Mouse (Mus musculus) liver, adult 2 months (tissue): Measurements from ENCODE around the gene Phc2. TPM values are rescaled to one million over a fixed set of nuclear protein-coding genes. Genes with fewer than 3 reads are reported as not detected.

ENCODE experiments used
- DNase-seq: peaks from one replicate; pipeline ENCODE4 v3.0.0-alpha.2; 2011; ENCODE audit warnings: low read depth, low spot score; ENCODE audit errors: extremely low read depth
- H3K27ac ChIP-seq: fragments of 200-500 bp; replicated peaks from 2 replicates; pipeline ENCODE4 v1.5.1; 2012; ENCODE audit warnings: low read depth, mild to moderate bottlenecking, control low read depth, inconsistent platforms, low read length; ENCODE audit not compliant: insufficient read depth
- H3K27me3 ChIP-seq: fragments of 200-500 bp; 2 replicates; pipeline ENCODE4 v1.6.1; 2012; ENCODE audit warnings: mild to moderate bottlenecking, moderate library complexity, low read length, inconsistent platforms; ENCODE audit not compliant: control insufficient read depth, insufficient read depth
- H3K36me3 ChIP-seq: fragments of 200-500 bp; 2 replicates; pipeline ENCODE4 v1.6.1; 2012; ENCODE audit warnings: low read length, inconsistent platforms; ENCODE audit not compliant: control insufficient read depth, insufficient read depth
- H3K4me1 ChIP-seq: fragments of 200-500 bp; 2 replicates; pipeline ENCODE4 v1.6.1; 2011; ENCODE audit warnings: low read length; ENCODE audit not compliant: control insufficient read depth, insufficient read depth
- H3K4me3 ChIP-seq: fragments of 200-500 bp; 2 replicates; pipeline ENCODE4 v1.5.1; 2011; ENCODE audit warnings: low read depth, mild to moderate bottlenecking, control low read depth, low read length, moderate library complexity; ENCODE audit not compliant: insufficient read depth
- H3K79me2 ChIP-seq: fragments of 200-500 bp; 2 replicates; pipeline ENCODE4 v1.6.1; 2012; ENCODE audit warnings: inconsistent platforms, mild to moderate bottlenecking, low read length, moderate library complexity; ENCODE audit not compliant: control insufficient read depth, insufficient read depth
- H3K9ac ChIP-seq: fragments of 200-500 bp; 2 replicates; pipeline ENCODE4 v1.6.1; 2012; ENCODE audit warnings: low read depth, mild to moderate bottlenecking, control low read depth, inconsistent platforms, low read length
- CTCF ChIP-seq: fragments of 200-500 bp; IDR thresholded peaks from 2 replicates; pipeline ENCODE4 v1.5.1; 2011; ENCODE audit warnings: low read depth, low read length, control low read depth
- POLR2A ChIP-seq: fragments of 200-500 bp; IDR thresholded peaks from 2 replicates; pipeline ENCODE4 v1.6.1; 2011; ENCODE audit warnings: low read length, control low read depth; ENCODE audit not compliant: insufficient read depth; ENCODE audit errors: extremely low read depth
- WGBS: fragments of 180-500 bp; shearing (Covaris S2); methylation state at CpG from one replicate; pipeline ENCODE4 v1.1.7; 2018; 5-methylcytosine and 5-hydroxymethylcytosine counted together
- polyA plus RNA-seq: library from polyadenylated mRNA; depleted of rRNA; stranded (reverse); fragments of >200 nt; gene quantifications from 2 replicates; pipeline ENCODE4 v1.2.3, GENCODE M21; 2012
- total RNA-seq: library from RNA; depleted of rRNA; stranded (reverse); fragments of >200 nt; gene quantifications from 2 replicates; pipeline ENCODE4 v1.2.3, GENCODE M21; 2014

The Phc2 gene
- total and polyA plus RNA-seq, 2 experiments: 7.7 to 28.7 TPM

DNA sequence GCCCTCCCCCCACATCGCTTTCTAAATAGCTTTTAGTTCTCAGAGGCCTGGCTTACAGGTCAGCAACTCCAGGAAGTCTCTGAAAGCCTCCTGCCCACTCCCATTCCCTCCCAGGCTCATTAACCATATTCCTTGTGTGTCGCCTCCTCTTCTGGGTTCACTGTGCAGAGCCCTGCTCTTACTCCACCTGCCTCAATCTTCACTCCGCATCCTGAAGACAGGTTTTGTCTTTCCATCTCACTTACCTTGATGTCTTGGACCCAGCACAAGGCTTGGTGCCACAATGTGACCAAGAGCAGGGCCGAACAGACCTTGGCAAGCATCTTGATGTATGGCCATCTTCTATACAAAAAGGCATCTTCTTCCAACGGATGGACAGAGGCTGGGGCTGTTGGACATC is 104.7 kb downstream of the Phc2 start:
- Histone ChIP-seq H3K4me3 (no peak overlapping the region), H3K36me3 (no peaks in the 10 kb centered on the region), H3K27ac (no peak overlapping the region), H3K4me1 (no peaks in the 10 kb centered on the region), H3K27me3 (no peaks in the 10 kb centered on the region), H3K9ac (no peak overlapping the region), H3K79me2 (no peaks in the 10 kb centered on the region)
- TF ChIP-seq POLR2A: no peak
- TF ChIP-seq CTCF: no peak
- no peak for DNase-seq
- 89% methylated on average over 5 of the region's 5 CpGs for WGBS

DNA sequence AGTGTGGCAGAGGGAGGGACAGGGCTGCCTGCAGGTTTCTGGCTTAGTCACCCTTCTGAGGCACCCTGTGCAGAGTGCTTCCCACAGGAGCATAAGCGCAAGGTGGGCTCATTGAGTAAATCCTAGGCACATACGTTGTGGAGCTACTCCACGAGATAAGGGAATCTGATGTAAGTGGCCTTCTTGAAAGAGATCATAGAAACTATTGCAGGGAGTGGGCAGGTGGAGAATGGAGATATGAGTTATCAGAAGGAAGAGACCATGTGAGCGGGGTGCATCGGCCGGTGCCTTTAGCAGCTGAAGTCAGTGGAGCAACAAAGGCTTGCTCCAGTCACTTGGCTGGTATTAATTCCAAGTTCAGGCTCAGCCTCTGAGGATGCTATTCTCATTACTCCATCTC is 105.5 kb downstream of the Phc2 start:
- WGBS: 87% methylated on average over 6 of the region's 6 CpGs
- H3K27me3 ChIP-seq: no peaks in the 10 kb centered on the region

DNA sequence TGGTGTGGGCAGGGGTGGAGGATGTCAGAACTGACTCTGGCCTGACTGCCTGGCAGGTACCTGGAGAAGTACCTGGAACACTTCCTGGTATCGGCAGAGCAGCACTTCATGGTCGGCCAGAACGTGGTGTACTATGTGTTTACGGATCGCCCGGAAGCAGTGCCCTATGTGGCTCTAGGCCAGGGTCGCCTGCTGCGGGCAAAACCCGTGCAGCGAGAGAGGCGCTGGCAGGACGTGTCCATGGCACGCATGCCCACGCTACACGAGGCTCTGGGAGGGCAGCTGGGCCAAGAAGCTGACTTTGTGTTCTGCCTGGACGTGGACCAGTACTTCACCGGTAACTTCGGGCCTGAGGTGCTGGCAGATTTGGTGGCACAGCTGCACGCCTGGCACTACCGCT is 112.4 kb downstream of the Phc2 start:
- TF ChIP-seq POLR2A (no peak), CTCF (no peak)
- H3K4me3 ChIP-seq: no peak overlapping the region
- H3K9ac ChIP-seq: no peak overlapping the region
- WGBS: 89% methylated on average over 20 of the region's 20 CpGs
- H3K4me1 ChIP-seq: no peaks in the 10 kb centered on the region
- no peaks in the 10 kb centered on the region for H3K27me3 ChIP-seq
- H3K27ac ChIP-seq: no peak overlapping the region
- H3K36me3 ChIP-seq: no peaks in the 10 kb centered on the region
- DNase-seq: no peak
- H3K79me2 ChIP-seq: no peaks in the 10 kb centered on the region

More for the DNA sequence above, 105.5 kb downstream of the Phc2 start:
- DNase-seq: no peak
- TF ChIP-seq POLR2A (no peak), CTCF (no peak)
- Histone ChIP-seq H3K79me2 (no peaks in the 10 kb centered on the region), H3K9ac (no peak overlapping the region), H3K4me1 (no peaks in the 10 kb centered on the region), H3K36me3 (no peaks in the 10 kb centered on the region), H3K27ac (no peak overlapping the region), H3K4me3 (no peak overlapping the region)

DNA sequence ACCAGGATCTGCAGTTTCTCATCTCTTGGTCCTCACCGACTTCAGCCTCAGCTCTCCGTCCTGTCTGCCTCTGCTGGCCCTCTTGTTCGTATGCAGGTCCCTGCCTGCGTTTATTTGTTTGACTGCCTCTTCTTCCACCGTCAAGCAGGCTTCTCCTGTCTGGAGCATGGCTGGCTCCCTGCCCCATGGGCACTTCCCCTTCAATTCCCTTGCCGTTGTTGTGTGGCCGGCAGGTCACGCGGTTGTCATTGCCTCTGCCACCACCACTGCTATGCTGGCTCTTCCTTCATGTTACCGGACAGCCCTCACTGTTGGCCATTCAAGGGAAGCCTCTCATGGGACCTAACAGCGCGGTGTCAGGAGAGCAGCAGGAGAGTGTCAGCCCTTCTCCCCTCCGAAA is 113.6 kb downstream of the Phc2 start:
- Histone ChIP-seq H3K9ac (no peak overlapping the region), H3K4me3 (no peak overlapping the region), H3K4me1 (no peaks in the 10 kb centered on the region), H3K27me3 (no peaks in the 10 kb centered on the region), H3K27ac (no peak overlapping the region), H3K36me3 (no peaks in the 10 kb centered on the region), H3K79me2 (no peaks in the 10 kb centered on the region)
- TF ChIP-seq CTCF (no peak), POLR2A (no peak)
- WGBS: 70% methylated on average over 13 of the region's 13 CpGs
- no peak for DNase-seq

DNA sequence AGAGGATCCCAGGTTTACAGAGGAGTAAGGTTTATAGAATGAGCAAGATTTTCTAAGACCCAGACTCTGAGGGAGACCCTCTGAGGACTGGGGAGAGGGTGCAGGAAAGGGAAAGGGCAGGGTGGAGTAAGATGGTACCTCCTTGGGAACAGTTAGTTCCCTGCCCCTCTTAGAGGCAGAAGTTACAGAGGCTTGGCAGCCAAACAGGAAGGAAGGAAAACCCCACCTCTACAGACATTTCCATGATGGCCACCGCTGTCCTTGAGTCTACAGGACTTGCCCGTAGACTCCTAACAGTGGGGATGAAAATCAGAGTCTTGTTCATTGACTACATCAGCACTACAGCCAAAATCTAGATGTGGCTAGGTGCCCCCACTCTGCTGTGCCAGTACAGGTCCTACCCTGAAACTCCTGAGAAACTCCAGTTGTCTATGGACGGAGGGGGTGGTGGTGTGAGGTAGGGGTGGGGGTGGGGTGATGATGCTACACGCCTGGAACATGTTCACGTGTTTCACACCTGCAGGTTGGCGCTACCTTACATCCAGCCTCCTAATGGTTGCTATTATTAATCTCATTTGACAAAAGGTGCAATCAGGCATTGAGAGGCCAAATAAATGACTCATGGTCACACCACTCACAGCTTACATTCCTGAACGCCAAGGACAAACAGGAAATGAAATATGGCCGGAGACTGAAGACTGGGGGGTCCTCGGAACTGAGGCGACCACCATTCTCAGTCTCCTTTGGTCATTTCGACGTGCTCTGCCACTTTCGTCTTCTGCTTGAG is 115.3 kb downstream of the Phc2 start:
- Histone ChIP-seq H3K4me3 (no peak overlapping the region), H3K36me3 (no peaks in the 10 kb centered on the region), H3K4me1 (no peaks in the 10 kb centered on the region), H3K27me3 (no peaks in the 10 kb centered on the region), H3K9ac (no peak overlapping the region), H3K27ac (no peak overlapping the region), H3K79me2 (no peaks in the 10 kb centered on the region)
- DNase-seq: no peak
- TF ChIP-seq CTCF (no peak), POLR2A (no peak)
- 81% methylated on average over 13 of the region's 13 CpGs for WGBS

DNA sequence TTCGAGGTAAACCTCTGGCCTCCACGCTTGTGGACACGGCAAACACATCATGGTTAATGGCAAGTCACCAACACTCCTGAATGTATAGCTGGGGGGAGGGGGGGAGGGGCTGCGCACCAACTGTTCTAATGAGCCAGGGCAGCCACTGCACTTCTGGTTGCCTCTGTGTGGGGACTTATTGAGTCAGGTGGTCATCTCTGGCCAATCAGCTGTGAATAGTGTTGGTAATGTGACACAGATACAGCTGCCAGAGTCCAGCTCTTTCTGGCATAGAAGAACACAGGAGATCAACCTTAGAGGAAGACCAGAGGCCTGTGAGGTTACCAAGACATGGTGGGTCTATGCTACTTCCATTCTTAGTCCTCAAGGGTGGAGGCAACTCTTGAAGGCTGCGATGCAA is 116.2 kb downstream of the Phc2 start:
- H3K4me3 ChIP-seq: no peak overlapping the region
- DNase-seq: no peak
- no peak overlapping the region for H3K27ac ChIP-seq
- no peak for TF ChIP-seq POLR2A
- TF ChIP-seq CTCF: no peak
- no peaks in the 10 kb centered on the region for H3K36me3 ChIP-seq
- H3K27me3 ChIP-seq: no peaks in the 10 kb centered on the region
- WGBS: 63% methylated on average over 5 of the region's 5 CpGs
- H3K9ac ChIP-seq: no peak overlapping the region
- no peaks in the 10 kb centered on the region for H3K79me2 ChIP-seq
- no peaks in the 10 kb centered on the region for H3K4me1 ChIP-seq
